Mouse (Mus musculus) lung, adult 2 months (tissue): ENCODE results near the gene Hexim2.

Experiments
- CTCF ChIP-seq: fragments of 200-500 bp; IDR thresholded peaks from 2 replicates; pipeline ENCODE4 v1.5.1; 2011; ENCODE audit warnings: mild to moderate bottlenecking, low read length, control low read depth; ENCODE audit not compliant: insufficient read depth
- POLR2A ChIP-seq: fragments of 200-500 bp; IDR thresholded peaks from 2 replicates; pipeline ENCODE4 v1.6.1; 2011; ENCODE audit warnings: low read depth, mild to moderate bottlenecking, control low read depth, low read length, borderline replicate concordance; ENCODE audit errors: extremely low read depth

GRCm38 (mm10) chr11:103102725-103103349 lies 29.4 kb upstream of the Hexim2 start:
- TF ChIP-seq POLR2A (peak; percentile 68; the same call in 1 of the 2 replicates), CTCF (peak; percentile 97)
